Mouse (Mus musculus): Measurements from ENCODE around the gene Prkar1a. TPM values are rescaled to one million over a fixed set of nuclear protein-coding genes. Genes with fewer than 3 reads are reported as not detected.
"Not testable (repeated sequence)": the region's sequence is repeated elsewhere in the genome, so short reads cannot be mapped to it uniquely, and the experiment has no call there.

The Prkar1a gene
- total RNA-seq, 2 experiments from 2014 or later, result 618 to 657 TPM

- DNase-seq (ENCODE audit: low spot score in 2 of 2), result no peak
Observed at GRCm38 (mm10) chr11:109635871-109636395, 13.3 kb upstream of the Prkar1a start.

DNA sequence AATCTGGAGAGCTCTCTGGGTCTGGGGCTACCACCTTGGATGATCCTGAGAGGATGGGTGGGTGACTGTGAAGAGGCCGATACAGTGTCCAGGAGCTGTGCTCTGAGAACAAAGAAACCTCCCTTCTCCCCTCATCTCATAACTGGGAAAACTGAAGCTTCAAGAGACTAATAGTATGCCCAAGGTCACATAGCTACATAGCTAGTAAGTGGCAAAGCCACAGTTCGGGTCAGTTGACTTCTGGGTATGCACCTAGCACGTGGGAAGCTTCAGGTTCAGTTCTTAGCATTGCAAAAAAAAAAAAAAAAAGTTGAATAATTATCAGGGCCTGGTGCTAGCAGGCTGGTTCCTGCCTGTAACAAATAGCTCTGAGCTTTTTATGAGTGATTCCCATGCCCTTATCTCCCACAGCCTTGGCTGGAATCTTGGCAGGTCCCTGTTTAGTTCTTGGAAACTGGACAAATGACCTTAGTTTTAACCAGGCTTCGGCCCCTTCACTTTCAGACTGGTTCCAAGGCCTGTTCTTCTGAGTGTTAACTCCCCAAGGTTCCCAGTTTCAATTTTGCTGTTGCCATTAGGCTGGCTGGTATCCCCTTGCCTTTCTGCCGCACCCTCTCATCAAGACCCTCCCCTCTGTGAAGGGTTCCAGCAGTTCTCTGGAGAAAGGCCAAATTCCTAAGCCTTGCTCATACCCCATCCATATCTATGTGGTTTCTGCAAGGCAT is 7.5 kb upstream of the Prkar1a start:
- no peak for DNase-seq (ENCODE audit: low spot score in 2 of 2)

GRCm38 (mm10) chr11:109648510-109648909 is 695 bp upstream of the Prkar1a start:
- DNase-seq (ENCODE audit: low spot score in 2 of 2), result no peak

DNA sequence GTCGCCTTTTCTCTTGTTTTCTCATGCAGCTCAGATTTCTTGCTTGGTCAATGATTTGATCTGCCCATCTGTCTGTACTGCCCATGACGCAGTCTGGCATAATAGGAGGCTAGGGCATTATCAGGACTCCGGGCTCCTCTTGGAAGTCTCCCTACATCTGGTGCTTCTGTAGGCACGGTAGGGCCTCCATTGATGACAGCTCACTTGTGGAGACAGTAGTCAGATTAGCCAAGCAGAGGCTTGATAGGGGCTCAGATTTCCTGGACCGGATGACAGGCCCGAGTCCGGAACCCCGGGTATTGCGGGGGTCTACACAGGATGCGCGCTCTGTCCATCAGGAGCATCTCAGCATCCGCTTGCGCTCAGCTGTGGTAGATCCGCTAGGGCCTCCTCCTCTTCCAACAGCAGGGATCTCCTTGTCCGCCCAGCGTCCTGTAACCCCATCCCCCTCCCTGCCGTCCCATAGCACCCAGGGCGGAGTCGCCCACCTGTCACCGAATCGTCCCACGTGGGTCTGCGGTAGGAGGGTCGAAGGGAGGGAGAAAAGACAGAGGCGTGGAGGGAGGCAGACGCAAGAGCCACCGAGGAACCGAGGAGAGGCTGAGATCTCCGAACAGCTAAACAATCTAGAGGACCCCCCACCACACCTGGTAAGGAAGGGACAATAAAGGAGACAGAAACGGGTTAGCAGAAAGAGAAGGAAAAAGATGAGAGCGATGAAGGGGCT is 933 bp downstream of the Prkar1a start:
- DNase-seq (ENCODE audit: low spot score in 2 of 2), result peak; percentile 81 to 87

- peak; percentile 94 to 95 for DNase-seq (ENCODE audit: low spot score in 2 of 2)
Observed at GRCm38 (mm10) chr11:109650788-109651565, 1.8 kb downstream of the Prkar1a start.

GRCm38 (mm10) chr11:109651566-109652024 is 2.4 kb downstream of the Prkar1a start:
- no peak for DNase-seq (ENCODE audit: low spot score in 2 of 2)

- DNase-seq (ENCODE audit: low spot score in 2 of 2), result no peak
Observed at GRCm38 (mm10) chr11:109652505-109652904, 3.3 kb downstream of the Prkar1a start.

DNA sequence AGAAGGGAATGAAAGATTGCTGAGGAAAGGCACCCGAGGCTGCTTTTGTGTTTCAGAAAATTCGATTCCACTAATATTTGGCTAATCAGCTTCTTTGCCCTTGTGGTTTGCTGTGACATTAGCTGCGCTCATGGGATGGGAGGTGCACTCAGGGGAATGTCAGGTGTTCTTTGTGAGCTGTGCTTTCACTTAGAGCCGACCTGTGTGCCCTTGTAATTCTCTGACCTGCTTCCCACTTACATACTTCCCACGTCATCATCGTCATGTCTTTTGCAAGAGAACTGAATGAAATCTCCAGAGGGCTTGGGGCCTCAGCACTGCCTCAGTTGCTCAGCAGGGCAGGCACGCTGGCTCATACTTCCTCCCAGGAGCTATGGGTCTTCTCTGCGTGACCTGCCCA is 4.0 kb downstream of the Prkar1a start:
- no peak for DNase-seq (ENCODE audit: low spot score in 2 of 2)

GRCm38 (mm10) chr11:109654581-109654980 is 5.4 kb downstream of the Prkar1a start:
- DNase-seq (ENCODE audit: low spot score in 2 of 2), result no peak

DNA sequence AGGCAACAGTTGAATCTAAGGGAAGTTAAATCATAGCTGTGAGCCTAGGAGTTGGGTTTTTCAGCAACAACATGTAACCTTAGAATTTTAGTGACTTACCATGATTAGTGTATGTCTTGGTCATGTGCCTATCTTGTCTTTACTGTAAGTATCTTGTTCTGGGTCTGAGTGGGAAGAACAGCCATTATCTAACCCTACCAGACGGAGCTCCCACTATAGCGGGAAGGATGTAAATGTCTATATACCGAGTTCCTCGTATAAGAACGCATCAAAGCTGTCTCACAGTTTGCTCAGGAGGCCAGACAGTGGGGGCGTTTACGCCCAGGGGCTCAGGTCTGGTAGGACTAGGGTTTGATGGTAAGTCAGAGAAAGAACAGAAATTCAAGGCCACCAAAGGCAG is 7.0 kb downstream of the Prkar1a start:
- no peak for DNase-seq (ENCODE audit: low spot score in 2 of 2)

GRCm38 (mm10) chr11:109660526-109660925 is 11.3 kb downstream of the Prkar1a start:
- DNase-seq (ENCODE audit: low spot score in 2 of 2), result not testable (repeated sequence)

DNA sequence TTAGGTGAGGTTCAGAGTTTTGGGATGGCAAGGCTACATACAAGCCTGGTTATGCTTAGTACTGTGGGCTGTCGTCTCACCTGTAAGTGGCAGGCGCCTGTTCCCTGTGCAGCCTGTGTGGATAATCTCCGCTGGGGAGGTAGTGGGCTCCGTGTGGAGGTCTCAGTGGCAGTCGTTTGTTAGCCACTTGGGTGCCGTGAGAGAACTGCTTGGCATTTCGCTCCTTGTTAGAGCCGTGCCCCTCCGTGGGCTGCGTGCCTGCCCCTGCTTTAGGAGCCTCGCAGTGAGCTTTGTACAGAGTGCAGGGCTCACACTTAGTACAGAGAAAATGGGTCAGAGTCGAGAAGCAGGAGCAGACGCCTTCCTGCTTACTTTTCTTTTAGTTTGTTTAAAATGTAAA is 15.1 kb downstream of the Prkar1a start:
- no peak for DNase-seq (ENCODE audit: low spot score in 2 of 2)

DNA sequence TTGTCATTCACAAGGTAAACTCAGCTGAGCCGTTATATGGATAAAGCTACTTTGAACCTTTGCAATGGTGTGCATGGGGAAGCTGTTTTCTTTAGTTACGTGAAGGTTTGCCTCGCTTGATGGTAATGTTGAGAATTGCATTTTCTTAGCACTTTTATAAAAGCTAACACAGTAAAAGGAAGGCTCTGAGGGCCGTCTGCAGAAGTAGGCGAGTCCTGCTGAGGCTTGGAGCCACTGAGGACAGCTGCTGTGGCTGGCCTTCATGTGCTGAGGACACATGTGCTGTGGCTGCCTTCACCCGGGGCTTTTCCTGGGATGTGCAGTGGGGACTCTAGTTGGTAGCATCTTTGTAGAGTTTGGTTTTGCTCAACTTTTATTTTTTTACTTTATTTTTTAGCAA is 16.2 kb downstream of the Prkar1a start:
- no peak for DNase-seq (ENCODE audit: low spot score in 2 of 2)

GRCm38 (mm10) chr11:109666411-109666810 is 17.2 kb downstream of the Prkar1a start:
- DNase-seq (ENCODE audit: low spot score in 2 of 2), result no peak

DNA sequence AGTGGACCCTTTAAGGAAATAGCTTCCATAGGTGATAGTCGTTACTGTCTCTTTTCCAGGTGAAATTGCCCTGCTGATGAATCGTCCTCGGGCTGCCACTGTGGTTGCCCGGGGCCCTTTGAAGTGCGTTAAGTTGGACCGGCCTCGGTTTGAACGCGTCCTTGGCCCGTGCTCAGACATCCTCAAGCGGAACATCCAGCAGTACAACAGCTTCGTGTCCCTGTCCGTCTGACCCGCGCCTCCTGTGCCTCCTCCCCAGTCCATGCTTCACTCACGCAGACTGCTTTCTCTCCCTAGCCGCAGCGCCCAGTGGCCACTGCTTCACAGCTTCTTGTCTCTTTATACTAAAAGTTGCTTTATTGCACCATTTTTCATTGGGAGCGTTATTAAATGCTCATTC is 18.2 kb downstream of the Prkar1a start:
- DNase-seq (ENCODE audit: low spot score in 2 of 2), result no peak

- no peak for DNase-seq (ENCODE audit: low spot score in 2 of 2)
Observed at GRCm38 (mm10) chr11:109668115-109668725, 19.0 kb downstream of the Prkar1a start.

- no peak for DNase-seq (ENCODE audit: low spot score in 2 of 2)
Observed at GRCm38 (mm10) chr11:109669149-109669708, 20.0 kb downstream of the Prkar1a start.

DNA sequence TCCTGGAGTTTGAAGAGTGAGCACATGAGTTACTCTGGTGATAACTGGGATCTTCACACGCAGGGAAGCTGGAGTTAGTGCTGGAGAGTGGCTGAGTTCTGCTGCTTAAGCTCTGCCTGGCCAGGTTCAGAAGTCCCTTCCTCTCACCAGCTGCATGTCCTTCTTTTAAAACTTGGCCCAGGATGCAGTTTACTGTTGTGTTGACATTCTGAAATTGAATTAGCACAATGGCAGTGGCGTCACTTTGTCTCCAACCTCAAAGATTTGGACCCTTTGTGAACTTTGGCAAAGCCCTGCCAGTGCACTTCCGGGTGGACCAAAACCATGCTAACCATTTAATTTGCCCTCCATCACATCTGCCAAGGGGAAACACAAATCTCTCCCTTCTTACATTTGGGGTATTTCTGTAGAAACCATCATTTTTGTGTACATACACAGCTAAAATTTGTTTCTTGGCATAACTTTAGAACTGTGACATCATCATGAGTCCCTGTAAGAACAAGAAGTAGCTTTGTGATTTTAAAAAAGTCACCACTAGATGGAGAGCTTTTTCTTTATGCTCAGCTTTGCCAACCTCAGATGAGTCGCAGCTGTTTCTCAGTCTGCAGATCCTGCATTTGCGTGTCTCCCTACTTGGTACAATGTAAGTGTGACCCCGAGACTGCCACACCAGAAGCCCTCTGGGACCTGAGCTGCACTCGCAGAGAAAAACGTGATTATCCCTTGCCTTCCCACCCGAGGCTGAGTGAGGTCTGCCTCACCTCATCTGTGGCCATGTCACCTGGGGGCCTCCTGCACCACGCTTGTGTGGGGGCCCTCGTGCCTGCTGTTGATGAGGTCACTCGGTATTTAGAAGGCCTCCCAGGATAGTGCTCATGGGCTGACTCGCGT is 21.1 kb downstream of the Prkar1a start:
- DNase-seq (ENCODE audit: low spot score in 2 of 2), result no peak

GRCm38 (mm10) chr11:109671136-109672020 is 22.2 kb downstream of the Prkar1a start:
- DNase-seq (ENCODE audit: low spot score in 2 of 2), result no peak
